Mouse (Mus musculus): ENCODE measurements around the gene Fbxl17. TPM values are rescaled to one million over a fixed set of nuclear protein-coding genes. Genes with fewer than 3 reads are reported as not detected.

Fbxl17 gene
- polyA plus RNA-seq, 1 experiment from 2014 or later, result 7.8 TPM

DNA sequence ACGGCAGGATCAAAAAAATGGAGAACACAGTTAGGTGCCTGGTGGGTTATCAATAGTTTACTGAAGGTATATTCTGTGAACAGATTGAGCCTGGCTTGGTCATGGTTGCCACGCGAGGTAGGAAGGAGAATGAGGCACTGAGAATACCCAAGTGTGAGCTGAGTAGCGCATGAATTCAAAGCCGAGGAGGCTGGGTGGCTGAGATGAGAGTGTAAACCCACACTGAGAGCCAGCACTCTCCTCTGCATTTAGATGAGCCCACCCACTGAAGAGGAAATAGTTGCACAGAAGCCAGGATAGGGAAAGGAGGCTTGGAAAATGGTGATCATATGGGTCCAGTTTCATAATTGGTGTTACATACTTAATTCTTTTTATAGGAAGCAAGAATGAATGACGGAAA, 290.7 kb downstream of the Fbxl17 start:
- no peak for ATAC-seq
- no peaks in the 10 kb centered on the region for H3K36me3 ChIP-seq (ENCODE audit: control insufficient read depth, insufficient read depth)
- H3K4me3 ChIP-seq (replicated peaks; ENCODE audit: low read length), result no peak overlapping the region
- H3K9ac ChIP-seq (replicated peaks; ENCODE audit: low read depth, low read length), result no peak overlapping the region
- H3K4me1 ChIP-seq (replicated peaks; ENCODE audit: control insufficient read depth, insufficient read depth, low read length), result 0 out of 2 replicates have a peak, but pooled peaks cover 4% of the 10 kb centered on the region
- no peaks in the 10 kb centered on the region for H3K9me3 ChIP-seq (ENCODE audit: control insufficient read depth, low read length)
- no peak overlapping the region for H3K4me2 ChIP-seq (ENCODE audit: low read length)
- WGBS, result 74% methylated on average over 6 of the region's 6 CpGs
- H3K27me3 ChIP-seq (replicated peaks; ENCODE audit: control insufficient read depth, insufficient read depth, low read length), result no peaks in the 10 kb centered on the region
- H3K27ac ChIP-seq (ENCODE audit: low read length), result no peak overlapping the region

DNA sequence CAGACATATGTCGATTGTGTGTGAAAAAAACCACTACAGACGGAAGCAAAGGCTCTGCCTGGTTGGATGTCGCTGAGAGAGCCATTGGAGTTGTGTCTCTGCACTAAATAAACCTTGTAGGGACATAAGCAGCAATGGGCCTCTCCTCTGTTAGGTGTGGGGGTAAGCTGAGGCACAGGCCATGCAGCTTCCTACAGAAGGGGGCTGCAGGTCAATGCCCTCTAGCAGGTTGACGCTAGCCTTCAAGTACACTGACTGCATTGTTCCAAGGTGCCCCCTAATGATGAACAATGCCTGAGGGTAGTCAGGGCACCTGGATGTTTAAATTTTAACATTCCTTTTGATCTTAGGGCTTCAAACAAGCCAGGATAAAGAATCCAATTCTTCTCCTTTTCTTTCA, 291.5 kb downstream of the Fbxl17 start:
- Histone ChIP-seq H3K4me1 (replicated peaks; ENCODE audit: control insufficient read depth, insufficient read depth, low read length) (0 out of 2 replicates have a peak, but pooled peaks cover 4% of the 10 kb centered on the region), H3K4me2 (ENCODE audit: low read length) (no peak overlapping the region), H3K9me3 (ENCODE audit: control insufficient read depth, low read length) (no peaks in the 10 kb centered on the region), H3K9ac (replicated peaks; ENCODE audit: low read depth, low read length) (no peak overlapping the region), H3K4me3 (replicated peaks; ENCODE audit: low read length) (no peak overlapping the region), H3K27ac (ENCODE audit: low read length) (no peak overlapping the region), H3K36me3 (ENCODE audit: control insufficient read depth, insufficient read depth) (no peaks in the 10 kb centered on the region), H3K27me3 (replicated peaks; ENCODE audit: control insufficient read depth, insufficient read depth, low read length) (no peaks in the 10 kb centered on the region)
- 82% methylated on average over 4 of the region's 4 CpGs for WGBS
- no peak for ATAC-seq

- H3K4me1 ChIP-seq (replicated peaks; ENCODE audit: control insufficient read depth, insufficient read depth, low read length), result 0 out of 2 replicates have a peak, but pooled peaks cover 4% of the 10 kb centered on the region
- no peaks in the 10 kb centered on the region for H3K9me3 ChIP-seq (ENCODE audit: control insufficient read depth, low read length)
- no peak overlapping the region for H3K4me2 ChIP-seq (ENCODE audit: low read length)
- no peak overlapping the region for H3K4me3 ChIP-seq (replicated peaks; ENCODE audit: low read length)
- H3K36me3 ChIP-seq (ENCODE audit: control insufficient read depth, insufficient read depth), result no peaks in the 10 kb centered on the region
- 91% methylated on average over 9 of the region's 9 CpGs for WGBS
- H3K27ac ChIP-seq (ENCODE audit: low read length), result no peak overlapping the region
- no peak overlapping the region for H3K9ac ChIP-seq (replicated peaks; ENCODE audit: low read depth, low read length)
- H3K27me3 ChIP-seq (replicated peaks; ENCODE audit: control insufficient read depth, insufficient read depth, low read length), result no peaks in the 10 kb centered on the region
- ATAC-seq, result no peak
Observed at GRCm38 (mm10) chr17:63207714-63208113, 292.1 kb downstream of the Fbxl17 start.

GRCm38 (mm10) chr17:63205316-63205715, 294.5 kb downstream of the Fbxl17 start:
- H3K4me1 ChIP-seq (replicated peaks; ENCODE audit: control insufficient read depth, insufficient read depth, low read length), result 0 out of 2 replicates have a peak, but pooled peaks cover 4% of the 10 kb centered on the region
- H3K4me3 ChIP-seq (replicated peaks; ENCODE audit: low read length), result no peak overlapping the region
- WGBS, result 93% methylated on average over 5 of the region's 5 CpGs
- H3K27ac ChIP-seq (ENCODE audit: low read length), result no peak overlapping the region
- H3K27me3 ChIP-seq (replicated peaks; ENCODE audit: control insufficient read depth, insufficient read depth, low read length), result no peaks in the 10 kb centered on the region
- no peak for ATAC-seq
- no peak overlapping the region for H3K4me2 ChIP-seq (ENCODE audit: low read length)
- no peaks in the 10 kb centered on the region for H3K36me3 ChIP-seq (ENCODE audit: control insufficient read depth, insufficient read depth)
- H3K9me3 ChIP-seq (ENCODE audit: control insufficient read depth, low read length), result no peaks in the 10 kb centered on the region
- H3K9ac ChIP-seq (replicated peaks; ENCODE audit: low read depth, low read length), result no peak overlapping the region

DNA sequence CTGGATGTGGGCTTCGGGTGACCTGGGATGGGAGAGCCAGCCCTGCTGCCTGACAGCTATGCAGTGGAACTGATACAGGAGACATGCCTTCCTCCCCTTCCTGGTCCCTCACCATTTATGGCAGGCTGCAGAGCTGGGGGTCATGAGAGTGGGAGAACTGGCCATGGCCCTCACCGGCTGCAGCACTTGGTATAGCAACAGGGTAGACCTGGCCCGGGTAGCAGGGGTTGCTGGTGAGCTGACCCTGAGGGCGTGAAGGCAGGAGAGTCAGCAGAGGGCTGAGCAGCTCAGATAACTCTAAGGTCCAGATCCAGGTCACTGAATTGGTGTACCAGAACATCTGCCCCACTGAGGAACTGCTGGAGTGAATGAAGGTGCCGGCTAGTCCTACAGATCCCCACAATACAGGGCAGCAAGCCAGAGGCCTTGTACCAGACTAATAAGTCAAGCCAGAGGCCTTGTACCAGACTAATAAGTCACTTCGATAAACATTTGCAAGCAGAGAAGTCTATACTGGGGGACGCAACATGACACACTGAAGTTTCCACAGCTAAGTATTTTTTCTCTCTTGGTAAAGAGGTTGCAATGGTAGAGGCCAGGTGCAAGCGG, 296.1 kb downstream of the Fbxl17 start:
- no peak for ATAC-seq
- Histone ChIP-seq H3K4me2 (ENCODE audit: low read length) (no peak overlapping the region), H3K27me3 (replicated peaks; ENCODE audit: control insufficient read depth, insufficient read depth, low read length) (no peaks in the 10 kb centered on the region), H3K4me3 (replicated peaks; ENCODE audit: low read length) (no peak overlapping the region), H3K9ac (replicated peaks; ENCODE audit: low read depth, low read length) (no peak overlapping the region), H3K27ac (ENCODE audit: low read length) (no peak overlapping the region), H3K9me3 (ENCODE audit: control insufficient read depth, low read length) (no peaks in the 10 kb centered on the region), H3K36me3 (ENCODE audit: control insufficient read depth, insufficient read depth) (no peaks in the 10 kb centered on the region), H3K4me1 (replicated peaks; ENCODE audit: control insufficient read depth, insufficient read depth, low read length) (0 out of 2 replicates have a peak, but pooled peaks cover 4% of the 10 kb centered on the region)
- 88% methylated on average over 8 of the region's 8 CpGs for WGBS

DNA sequence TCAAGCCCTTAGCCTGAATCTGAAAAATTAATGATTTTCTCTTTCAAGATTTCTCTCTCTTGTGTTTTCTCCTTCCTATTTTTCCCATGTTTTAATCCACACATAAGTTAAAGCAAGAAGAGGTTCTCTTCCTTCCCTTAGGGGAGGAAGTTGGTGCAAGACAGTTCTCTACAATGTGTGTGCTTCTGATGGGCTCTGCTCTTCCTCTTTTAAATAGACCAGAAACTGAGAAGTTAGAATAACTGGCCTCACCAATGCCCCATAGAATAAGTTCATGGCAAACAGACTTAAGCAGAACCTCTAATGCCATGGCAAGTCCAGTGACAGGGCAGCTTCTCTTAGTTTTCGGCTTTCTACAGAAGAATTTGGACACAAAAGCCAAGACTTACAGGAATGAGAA, 301.1 kb downstream of the Fbxl17 start:
- H3K4me1 ChIP-seq (replicated peaks; ENCODE audit: control insufficient read depth, insufficient read depth, low read length), result no peaks in the 10 kb centered on the region
- H3K9ac ChIP-seq (replicated peaks; ENCODE audit: low read depth, low read length), result no peak overlapping the region
- ATAC-seq, result no peak
- no peaks in the 10 kb centered on the region for H3K27me3 ChIP-seq (replicated peaks; ENCODE audit: control insufficient read depth, insufficient read depth, low read length)
- H3K4me3 ChIP-seq (replicated peaks; ENCODE audit: low read length), result no peak overlapping the region
- WGBS, result 100% methylated on average over 1 of the region's 1 CpGs
- H3K36me3 ChIP-seq (ENCODE audit: control insufficient read depth, insufficient read depth), result no peaks in the 10 kb centered on the region
- H3K27ac ChIP-seq (ENCODE audit: low read length), result no peak overlapping the region
- no peaks in the 10 kb centered on the region for H3K9me3 ChIP-seq (ENCODE audit: control insufficient read depth, low read length)
- H3K4me2 ChIP-seq (ENCODE audit: low read length), result no peak overlapping the region

GRCm38 (mm10) chr17:63195496-63195895, 304.3 kb downstream of the Fbxl17 start:
- Histone ChIP-seq H3K4me3 (replicated peaks; ENCODE audit: low read length) (no peak overlapping the region), H3K4me2 (ENCODE audit: low read length) (no peak overlapping the region), H3K9ac (replicated peaks; ENCODE audit: low read depth, low read length) (no peak overlapping the region), H3K27ac (ENCODE audit: low read length) (no peak overlapping the region), H3K36me3 (ENCODE audit: control insufficient read depth, insufficient read depth) (no peaks in the 10 kb centered on the region), H3K4me1 (replicated peaks; ENCODE audit: control insufficient read depth, insufficient read depth, low read length) (no peaks in the 10 kb centered on the region), H3K27me3 (replicated peaks; ENCODE audit: control insufficient read depth, insufficient read depth, low read length) (no peaks in the 10 kb centered on the region), H3K9me3 (ENCODE audit: control insufficient read depth, low read length) (no peaks in the 10 kb centered on the region)
- ATAC-seq, result no peak
- WGBS, result 70% methylated on average over 2 of the region's 2 CpGs

- Histone ChIP-seq H3K27ac (ENCODE audit: low read length) (no peak overlapping the region), H3K4me2 (ENCODE audit: low read length) (no peak overlapping the region), H3K9me3 (ENCODE audit: control insufficient read depth, low read length) (no peaks in the 10 kb centered on the region), H3K36me3 (ENCODE audit: control insufficient read depth, insufficient read depth) (no peaks in the 10 kb centered on the region), H3K9ac (replicated peaks; ENCODE audit: low read depth, low read length) (no peak overlapping the region), H3K4me3 (replicated peaks; ENCODE audit: low read length) (no peak overlapping the region), H3K4me1 (replicated peaks; ENCODE audit: control insufficient read depth, insufficient read depth, low read length) (no peaks in the 10 kb centered on the region), H3K27me3 (replicated peaks; ENCODE audit: control insufficient read depth, insufficient read depth, low read length) (no peaks in the 10 kb centered on the region)
- no peak for ATAC-seq
- WGBS, result 87% methylated on average over 7 of the region's 7 CpGs
Observed at GRCm38 (mm10) chr17:63193196-63193595, 306.6 kb downstream of the Fbxl17 start.

DNA sequence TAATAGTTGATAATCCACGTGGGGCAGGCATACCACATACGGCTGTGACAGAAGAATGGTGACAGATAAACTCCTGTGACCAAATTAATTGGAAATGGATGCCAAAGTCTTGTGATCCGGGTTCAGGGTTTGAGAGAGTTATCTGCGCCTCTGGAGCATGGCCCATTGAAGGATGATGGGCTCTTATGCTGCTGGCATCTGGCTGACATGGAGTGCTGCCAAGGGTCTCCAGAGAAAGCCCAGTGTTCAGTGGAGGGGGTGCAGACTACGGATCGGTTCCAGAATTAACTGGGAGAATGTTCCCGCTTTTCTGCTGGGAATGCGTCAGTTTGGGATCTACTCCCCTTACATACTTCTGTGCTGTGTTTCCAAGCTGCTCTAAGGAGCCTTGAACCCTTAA, 308.5 kb downstream of the Fbxl17 start:
- no peak overlapping the region for H3K4me3 ChIP-seq (replicated peaks; ENCODE audit: low read length)
- ATAC-seq, result peak; percentile 43; the same call in 1 of the 2 replicates
- no peak overlapping the region for H3K9ac ChIP-seq (replicated peaks; ENCODE audit: low read depth, low read length)
- WGBS, result 40% methylated on average over 8 of the region's 8 CpGs
- H3K4me2 ChIP-seq (ENCODE audit: low read length), result no peak overlapping the region
- no peak overlapping the region for H3K27ac ChIP-seq (ENCODE audit: low read length)
- H3K9me3 ChIP-seq (ENCODE audit: control insufficient read depth, low read length), result no peaks in the 10 kb centered on the region
- no peaks in the 10 kb centered on the region for H3K36me3 ChIP-seq (ENCODE audit: control insufficient read depth, insufficient read depth)
- H3K4me1 ChIP-seq (replicated peaks; ENCODE audit: control insufficient read depth, insufficient read depth, low read length), result no peaks in the 10 kb centered on the region
- no peaks in the 10 kb centered on the region for H3K27me3 ChIP-seq (replicated peaks; ENCODE audit: control insufficient read depth, insufficient read depth, low read length)

- H3K27ac ChIP-seq (ENCODE audit: low read length), result no peak overlapping the region
- H3K36me3 ChIP-seq (ENCODE audit: control insufficient read depth, insufficient read depth), result no peaks in the 10 kb centered on the region
- H3K4me2 ChIP-seq (ENCODE audit: low read length), result no peak overlapping the region
- H3K4me1 ChIP-seq (replicated peaks; ENCODE audit: control insufficient read depth, insufficient read depth, low read length), result peaks cover 8% of the 10 kb centered on the region
- no peaks in the 10 kb centered on the region for H3K9me3 ChIP-seq (ENCODE audit: control insufficient read depth, low read length)
- ATAC-seq, result no peak
- no peaks in the 10 kb centered on the region for H3K27me3 ChIP-seq (replicated peaks; ENCODE audit: control insufficient read depth, insufficient read depth, low read length)
- no peak overlapping the region for H3K9ac ChIP-seq (replicated peaks; ENCODE audit: low read depth, low read length)
- H3K4me3 ChIP-seq (replicated peaks; ENCODE audit: low read length), result no peak overlapping the region
- 87% methylated on average over 8 of the region's 8 CpGs for WGBS
Observed at GRCm38 (mm10) chr17:63189274-63189673, 310.5 kb downstream of the Fbxl17 start.

Measured in forebrain, embryonic 16.5 days (tissue).